Mouse (Mus musculus) MN1 (cell line): Measurements from ENCODE around the gene Scrn1.

Experiments
- DNase-seq: peaks from one replicate; pipeline ENCODE4 v3.0.0-alpha.2; 2016; ENCODE audit warnings: low spot score

Gene Scrn1

DNA sequence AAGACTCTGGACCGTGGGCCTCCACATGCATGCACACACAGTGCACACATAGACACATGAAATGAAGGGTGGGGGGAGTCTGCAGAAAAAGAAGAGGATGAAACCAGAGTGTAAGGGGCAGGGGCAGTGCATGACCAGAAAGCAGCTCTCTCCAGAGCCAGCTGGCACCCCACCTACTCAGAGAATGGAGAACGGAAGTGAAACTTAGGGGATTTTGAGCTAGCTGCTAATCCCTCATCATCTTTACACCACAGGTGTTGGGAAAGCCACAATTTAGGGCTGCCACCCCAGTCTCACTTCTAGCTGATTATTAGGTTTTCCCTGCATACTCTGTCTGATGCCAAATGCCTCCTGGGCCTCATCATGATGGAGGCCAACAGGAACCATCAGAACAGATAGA lies 36.1 kb downstream of the Scrn1 start:
- DNase-seq = no peak

DNA sequence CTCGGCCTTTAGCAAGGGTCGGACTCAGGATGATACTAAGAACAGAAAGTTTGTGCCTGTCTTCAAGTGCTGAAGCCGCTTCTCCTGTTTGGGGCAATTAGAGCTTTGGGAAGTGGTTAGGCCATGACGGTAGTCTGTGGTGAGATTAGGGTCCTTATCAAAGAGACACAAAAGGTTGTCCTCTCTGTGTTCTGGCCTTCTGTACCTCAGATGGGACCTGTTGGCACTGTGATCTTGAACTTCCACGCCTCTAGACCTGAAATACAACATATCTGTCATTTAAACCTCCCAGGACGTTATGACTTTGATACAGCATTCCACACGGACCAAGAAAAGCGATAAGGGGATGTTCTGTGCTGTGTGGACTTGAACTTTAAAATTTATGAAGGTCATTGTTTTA lies 37.6 kb downstream of the Scrn1 start:
- DNase-seq = no peak

DNA sequence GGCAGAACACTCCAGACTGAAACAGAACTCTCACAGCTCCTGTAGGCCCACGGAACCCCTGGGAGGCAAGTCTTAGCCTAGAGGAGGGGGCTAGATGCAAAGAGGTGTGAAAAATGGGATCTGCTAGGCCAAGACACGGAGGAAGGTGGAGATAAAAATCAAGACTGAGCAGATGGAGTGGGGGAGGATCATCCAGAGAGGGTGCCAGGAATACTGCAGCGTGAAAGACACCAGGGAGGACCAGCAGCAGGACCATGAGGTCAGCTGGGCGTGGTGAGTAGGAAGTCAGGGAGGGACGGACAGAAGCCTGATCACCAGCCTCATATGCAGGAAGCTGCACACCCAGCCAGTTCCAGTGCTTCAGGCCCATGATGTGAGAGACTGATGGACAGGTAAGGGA lies 47.5 kb downstream of the Scrn1 start:
- DNase-seq = peak; percentile 20

DNA sequence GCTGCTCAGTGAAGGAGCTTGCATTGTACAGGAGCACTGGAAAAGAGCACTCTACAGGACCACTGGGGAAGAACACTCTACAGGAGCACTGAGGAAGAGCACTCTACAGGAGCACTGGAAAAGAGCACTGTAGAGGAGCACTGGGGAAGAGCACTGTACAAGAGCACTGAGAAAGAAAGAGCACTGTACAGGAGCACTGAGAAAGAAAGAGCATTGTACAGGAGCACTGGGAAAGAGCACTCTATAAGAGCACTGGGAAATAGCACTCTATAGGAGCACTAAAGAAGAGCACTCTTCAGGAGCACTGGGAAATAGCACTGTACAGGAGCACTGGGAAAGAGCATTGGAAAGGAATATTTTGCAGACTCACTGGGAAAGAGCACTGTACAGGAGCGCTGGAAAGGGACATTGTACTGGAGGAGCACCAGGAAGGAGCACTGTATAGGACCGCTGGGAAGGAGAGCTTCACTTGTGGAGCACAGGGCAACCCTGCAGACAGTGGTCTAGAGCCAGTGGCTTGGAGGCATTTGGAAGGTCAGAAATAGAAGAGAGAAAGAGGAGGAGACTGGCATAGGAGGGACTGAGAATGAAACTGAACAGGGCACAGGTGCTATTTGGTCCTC lies 49.7 kb downstream of the Scrn1 start:
- no peak for DNase-seq

DNA sequence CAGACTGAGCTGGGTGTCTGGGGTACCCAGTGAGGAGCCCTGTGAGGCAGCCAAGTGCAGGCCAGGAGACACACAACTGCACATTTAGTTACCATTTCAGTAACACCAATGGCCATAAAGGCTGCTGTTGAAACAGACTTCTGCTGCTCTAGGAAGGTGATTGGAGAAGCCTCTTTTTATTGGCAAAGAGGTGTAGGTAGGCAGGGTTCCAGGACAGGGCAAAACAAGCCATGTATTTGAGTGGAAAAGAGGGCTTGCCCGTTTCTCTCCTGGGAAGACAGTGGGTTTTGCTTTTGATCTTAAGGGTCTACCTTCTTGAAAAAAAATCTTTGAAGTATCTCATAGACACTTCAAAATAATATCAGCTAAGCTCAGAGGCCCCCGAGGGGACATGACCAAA lies 54.0 kb downstream of the Scrn1 start:
- DNase-seq = no peak

DNA sequence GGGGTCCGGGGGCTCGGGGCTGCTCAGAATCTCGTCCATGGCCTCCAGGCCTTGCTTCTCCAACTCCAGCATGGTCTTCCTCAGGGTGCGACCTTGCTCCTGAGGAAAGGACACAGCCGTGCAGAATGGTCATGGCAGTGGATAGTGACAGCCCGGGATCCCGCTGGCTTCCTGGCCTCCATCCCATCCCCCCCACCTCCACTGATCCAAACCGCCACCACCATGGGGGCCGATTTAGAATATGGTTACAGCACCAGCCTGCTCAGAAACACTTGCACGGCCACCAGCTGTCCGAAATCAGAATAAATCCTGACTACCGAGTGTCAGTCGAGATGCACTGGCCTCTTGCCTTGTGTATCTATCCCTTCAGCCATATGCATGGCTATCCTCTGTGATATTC lies 57.0 kb downstream of the Scrn1 start:
- DNase-seq = no peak

DNA sequence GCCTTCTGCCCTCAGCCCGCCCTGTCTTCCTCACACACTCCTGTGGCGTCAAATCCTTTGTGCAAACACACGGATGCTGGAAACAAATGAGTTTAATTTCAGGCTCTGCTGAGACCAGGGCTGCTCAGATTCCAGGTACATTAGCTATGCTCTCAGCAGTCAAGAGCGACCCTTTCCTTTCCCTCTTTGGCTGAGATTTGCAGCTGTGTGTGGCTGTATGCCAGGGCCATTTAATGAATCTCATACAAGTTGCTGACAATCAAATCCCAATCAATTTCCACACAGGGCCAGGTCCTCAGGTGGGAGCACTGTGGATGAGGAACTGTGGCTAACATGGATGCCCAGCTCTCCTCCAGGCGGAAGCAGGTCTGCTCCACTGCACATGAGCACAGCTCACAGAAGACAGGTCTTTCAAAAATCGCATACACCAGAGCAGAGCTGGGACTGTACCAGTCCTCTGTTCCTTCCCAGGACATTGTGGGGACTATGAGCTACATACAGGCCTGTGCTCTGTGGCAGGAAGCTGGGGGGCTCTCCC lies 58.0 kb downstream of the Scrn1 start:
- no peak for DNase-seq

DNA sequence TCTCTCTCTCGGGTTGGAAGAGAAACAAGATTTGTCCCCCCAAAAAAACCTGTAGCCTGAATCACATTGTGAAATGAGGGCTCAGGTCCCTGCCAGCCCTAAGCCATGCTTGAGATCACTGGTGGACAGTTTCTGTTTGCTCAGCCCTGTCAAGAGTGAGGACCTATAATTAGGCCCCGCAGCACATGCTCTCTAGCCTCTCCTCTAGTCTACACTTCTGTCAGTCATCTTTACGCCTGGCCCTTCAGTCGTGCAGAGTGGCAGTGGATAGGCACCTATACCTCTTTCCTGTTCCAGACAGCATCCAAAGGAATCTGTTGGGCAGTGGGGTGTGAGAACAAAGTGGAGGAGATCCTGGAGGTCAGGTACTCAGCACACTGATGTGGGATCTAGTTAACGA lies 58.5 kb downstream of the Scrn1 start:
- no peak for DNase-seq

DNA sequence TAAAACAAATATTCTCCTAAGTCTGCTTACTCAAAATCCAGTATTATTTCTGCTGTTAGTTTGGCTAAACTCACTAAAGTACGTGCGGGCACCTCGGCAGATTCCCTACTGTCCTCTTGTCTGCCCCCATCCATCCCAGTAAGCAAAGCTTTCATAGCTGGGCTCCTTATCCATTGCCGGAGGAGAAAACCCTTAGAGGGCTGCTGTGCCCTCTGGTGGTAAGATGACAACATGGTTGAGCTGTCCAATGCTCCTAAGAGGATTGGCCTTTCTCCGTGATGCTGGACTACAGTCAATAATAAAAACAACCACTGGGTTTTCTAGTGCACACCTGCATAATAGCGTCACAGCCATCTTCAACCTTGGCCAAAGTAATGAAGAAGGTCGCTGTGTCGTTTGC lies 59.3 kb downstream of the Scrn1 start:
- DNase-seq = peak; percentile 70

DNA sequence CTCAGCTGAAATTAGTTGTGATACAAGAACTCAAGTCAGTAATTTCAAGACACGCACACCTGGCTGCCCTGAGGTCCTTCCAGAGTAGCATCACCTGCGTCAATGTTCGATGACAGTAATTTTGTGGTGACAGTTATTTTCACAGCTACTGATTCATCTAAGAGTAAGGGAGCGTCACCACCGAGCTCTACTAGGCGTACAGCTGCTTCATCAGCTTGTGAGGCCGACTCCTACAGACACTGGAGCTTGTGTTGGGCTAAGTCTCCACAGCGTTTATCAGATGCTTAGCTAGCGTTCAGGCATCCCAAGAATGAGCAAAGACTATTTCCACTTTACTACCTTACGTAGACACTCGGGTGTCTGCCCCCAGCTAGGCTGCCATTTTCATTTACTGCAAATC lies 60.0 kb downstream of the Scrn1 start:
- DNase-seq = no peak

DNA sequence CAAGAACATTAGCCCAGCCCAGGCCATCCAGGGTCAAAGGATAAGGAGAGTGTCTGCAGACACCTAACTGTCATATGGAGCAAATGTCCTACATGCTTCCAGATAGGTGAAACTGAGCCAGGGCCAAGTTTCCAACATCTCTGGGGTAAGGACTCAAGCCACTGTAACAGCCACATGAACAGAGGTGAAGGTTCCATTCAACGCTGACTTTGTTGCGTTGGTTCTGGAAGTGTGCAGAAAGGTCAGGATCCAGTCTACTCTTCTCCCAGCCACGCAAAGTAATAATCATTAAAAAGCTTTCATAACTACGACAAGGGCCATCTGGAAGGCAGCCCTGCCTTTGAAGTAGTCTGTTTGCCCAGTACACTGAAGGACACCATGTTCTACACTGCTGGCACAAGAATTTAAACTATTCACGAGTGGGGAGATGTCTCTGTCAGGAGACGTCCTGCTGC lies 63.6 kb downstream of the Scrn1 start:
- DNase-seq = no peak

DNA sequence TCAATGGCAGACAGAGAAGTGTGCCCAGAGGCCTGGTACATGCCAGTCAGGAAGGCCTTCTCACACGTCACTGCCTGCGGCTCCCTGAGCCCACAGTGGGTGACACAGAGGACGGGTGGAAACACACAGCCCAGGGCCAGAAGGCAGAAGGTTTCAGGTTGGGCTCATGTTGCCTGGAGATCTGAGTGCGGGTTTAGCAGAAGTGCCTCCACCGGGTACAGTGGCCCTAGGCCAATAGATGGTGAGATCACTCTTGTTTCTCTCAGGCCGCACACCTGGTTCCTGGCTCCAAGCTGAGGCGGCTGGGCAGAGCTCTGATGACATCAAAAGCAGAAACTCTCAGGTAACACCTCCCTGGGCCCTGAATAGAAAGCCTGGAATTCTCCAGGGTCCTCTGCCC lies 70.1 kb downstream of the Scrn1 start:
- no peak for DNase-seq

DNA sequence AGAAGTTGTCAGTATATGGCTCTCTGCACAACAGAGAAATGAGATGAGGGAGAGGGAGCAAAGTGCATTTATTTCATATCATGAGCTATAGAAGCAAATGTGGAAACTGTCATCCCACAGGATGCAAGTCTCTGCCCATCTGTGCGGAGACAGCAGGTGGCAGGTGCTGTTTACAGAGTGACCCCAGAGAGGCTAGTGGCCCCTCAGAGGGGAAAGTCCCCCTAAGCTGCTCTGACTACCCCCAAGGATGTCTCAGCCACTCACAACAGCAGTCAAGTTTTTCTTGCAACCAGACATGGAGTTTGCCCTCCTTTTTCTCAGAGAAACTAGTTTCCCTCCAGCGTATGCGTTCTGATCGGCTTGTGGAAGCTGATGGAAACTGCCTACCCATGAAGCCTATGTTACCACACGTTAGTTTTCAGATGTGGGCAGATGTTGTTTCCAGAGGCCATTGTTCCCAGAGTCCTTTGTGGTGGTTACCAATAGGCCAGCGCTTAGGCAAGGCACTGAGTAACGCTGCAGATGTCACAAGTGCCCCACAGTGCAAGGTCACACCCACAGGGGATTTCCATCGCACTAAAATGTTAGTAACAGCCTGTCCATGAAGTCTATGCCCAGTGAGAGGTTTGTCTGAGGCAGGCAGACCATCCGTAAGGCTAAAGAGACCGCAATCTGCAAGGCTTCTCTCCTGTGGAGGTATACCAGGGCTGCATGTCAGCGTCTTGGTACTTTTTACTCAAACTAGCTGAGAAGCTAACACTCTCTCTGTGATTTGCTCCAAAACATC lies 71.5 kb downstream of the Scrn1 start:
- DNase-seq = no peak

DNA sequence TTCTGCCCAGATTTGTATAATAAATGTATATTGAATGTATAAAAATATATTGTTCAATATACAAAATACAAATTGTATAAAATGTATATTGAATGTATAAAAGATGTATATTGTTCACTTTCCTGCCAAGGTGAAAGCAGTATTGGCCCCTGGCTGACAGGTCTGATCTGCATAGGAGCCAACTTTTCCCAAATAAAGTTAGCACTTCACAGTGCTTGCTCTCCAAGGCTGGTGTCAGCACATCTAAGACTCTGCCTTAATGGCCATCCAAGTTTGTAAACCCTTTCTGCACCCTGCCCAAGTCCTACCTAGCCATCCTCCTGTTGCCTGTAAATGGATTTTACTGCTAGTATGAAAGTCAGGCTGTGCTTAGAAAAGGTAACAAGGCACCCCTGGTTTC lies 72.2 kb downstream of the Scrn1 start:
- no peak for DNase-seq

DNA sequence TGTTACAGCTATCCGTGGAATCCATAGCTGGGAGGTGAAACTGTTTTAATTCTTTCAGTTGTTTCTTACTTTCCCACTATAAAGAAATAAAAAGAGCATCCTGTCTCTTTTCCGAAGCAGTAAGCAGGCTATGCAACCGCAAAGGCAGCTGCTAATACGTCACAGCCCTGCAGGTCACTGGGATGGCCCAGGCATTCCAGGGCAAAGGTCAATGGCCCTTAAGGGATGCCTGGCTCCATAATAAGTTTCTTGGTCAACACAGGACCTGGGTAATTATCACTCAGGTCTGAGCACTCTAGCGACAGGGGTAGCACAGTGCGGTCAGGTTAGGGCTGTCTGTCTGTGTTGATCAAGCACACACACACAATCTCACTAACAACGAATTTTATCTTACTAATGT lies 75.2 kb downstream of the Scrn1 start:
- DNase-seq = no peak

DNA sequence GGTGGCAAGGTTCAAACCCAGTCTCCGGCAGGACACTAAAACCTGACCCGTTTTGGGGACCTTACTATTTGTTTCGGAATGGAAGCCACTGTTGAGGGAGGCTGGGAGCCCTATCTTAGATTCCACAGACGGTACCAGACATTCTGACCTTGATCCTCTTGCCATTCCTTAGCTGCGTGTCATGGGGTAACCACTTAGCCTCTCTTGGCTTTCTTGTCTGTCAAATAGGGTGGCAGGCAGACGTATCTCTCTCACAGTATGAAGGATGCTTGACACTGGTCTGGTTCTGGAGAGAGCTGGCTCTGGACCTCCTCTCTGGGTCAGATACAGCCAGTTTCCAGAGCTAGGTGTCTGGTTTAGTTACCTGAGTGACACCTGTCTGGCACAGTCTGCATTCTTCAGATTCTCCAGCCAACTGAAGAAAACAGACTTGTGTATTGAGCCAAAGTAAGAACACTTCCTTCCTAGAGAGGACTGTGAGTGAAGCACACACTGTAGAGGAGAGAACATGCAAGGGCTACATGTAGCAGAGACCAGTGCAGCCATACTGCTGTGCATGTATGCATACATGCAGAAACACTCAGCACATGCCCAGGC lies 80.2 kb downstream of the Scrn1 start:
- DNase-seq = no peak

DNA sequence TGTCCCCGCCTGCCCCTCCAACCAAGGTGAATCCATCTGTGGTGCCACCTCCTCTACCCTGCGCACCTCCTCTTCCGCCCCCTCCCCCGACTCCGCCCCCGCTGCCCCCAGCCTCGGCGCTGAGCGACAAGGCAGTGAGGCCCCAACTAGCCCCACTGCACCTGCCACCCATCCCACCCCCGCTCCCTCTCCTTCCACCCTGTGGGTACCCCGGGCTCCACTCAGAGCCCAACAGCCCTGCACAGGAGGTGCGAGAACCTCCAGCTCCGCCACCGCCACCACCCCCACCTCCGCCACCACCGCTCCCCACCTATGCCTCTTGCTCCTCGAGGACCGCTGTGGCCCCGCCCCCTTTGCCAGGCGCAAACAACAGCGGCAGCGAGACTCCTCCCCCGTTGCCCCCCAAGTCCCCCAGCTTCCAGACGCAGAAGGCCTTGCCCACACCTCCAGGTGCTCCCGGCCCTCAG lies 80.8 kb downstream of the Scrn1 start:
- DNase-seq = no peak

DNA sequence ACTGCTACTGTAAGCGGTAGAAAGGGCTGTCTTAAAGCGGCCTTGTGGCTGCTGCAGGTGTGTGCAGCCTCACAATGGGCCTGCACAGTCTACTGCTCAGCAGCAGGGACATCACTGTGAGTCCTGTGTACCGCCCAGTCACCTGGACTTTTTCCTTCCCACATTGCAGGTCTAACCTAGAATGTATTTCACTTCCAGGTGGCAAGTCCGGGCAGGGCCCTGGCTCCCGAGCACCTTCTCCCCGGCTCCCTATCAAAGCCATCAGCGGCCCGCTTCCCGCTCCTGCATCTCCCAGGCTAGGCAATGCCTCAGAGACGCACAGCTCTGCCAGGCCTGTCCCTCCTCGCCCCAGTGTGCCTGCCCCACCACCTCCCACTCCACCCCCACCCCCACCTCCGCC lies 81.3 kb downstream of the Scrn1 start:
- DNase-seq = no peak

DNA sequence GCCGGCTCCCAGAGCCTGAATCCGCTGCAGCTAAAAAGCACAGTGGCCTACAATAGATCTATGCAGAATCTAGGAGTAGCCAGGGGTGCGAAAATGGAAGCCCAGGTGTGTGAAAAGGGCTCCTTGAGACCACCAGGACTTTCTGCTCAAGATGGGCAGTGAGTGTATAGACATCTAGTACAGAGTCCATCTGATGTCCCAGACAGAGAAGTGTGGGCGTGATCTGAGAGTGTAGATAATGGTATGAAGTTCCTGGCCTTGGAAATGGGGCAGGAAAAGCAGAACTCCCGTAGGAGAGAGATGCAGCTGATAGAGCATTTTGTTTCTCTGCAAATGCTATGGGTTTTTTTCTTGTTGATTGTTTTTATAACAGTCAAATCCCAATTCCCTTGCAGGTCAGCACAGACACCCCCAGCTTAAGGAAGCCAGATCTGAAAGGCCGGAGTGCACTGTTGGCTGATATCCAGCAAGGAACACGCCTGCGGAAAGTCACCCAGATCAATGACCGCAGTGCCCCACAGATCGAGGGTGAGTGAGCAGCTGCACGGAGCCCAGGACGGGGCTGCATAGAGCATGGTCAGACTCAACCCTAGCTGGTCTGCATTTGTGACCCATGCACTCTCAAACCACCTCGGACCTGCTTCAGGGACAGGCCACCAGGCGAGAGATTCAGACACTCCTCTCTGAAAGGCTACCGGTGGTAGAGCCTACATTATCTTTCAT lies 84.7 kb downstream of the Scrn1 start:
- DNase-seq = peak; percentile 30

DNA sequence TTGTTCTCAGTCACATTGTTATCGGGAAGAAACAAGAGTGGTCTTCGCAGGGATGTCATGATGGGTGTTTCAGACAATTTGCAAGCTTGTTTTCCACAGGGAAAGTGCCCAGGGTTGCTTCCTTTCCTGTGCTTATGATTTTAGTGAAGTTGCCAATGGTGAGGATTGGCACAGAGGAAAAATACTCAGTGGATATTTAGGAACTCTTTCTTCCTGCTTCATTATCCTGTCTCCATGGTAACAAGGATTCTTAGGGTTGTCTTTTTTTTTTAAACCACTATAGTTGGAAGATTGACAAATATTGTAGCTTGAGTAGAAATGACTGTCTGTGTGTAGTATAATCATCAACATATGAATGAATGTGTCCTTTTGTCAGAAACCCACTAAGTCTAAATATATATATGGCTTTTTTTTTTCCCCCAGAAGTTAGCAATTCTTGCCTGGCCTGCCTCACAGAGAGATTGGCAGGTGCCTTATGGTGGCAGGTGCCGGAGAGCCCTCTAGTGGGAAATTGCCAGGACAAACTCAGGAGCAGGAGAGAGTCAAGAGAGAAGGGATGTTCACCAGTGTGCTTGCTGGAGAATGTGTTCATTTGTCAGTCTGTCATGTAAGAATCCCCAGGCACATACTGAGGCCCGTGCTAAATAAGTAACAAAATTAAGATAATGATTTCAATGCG lies 87.5 kb downstream of the Scrn1 start:
- DNase-seq = no peak

DNA sequence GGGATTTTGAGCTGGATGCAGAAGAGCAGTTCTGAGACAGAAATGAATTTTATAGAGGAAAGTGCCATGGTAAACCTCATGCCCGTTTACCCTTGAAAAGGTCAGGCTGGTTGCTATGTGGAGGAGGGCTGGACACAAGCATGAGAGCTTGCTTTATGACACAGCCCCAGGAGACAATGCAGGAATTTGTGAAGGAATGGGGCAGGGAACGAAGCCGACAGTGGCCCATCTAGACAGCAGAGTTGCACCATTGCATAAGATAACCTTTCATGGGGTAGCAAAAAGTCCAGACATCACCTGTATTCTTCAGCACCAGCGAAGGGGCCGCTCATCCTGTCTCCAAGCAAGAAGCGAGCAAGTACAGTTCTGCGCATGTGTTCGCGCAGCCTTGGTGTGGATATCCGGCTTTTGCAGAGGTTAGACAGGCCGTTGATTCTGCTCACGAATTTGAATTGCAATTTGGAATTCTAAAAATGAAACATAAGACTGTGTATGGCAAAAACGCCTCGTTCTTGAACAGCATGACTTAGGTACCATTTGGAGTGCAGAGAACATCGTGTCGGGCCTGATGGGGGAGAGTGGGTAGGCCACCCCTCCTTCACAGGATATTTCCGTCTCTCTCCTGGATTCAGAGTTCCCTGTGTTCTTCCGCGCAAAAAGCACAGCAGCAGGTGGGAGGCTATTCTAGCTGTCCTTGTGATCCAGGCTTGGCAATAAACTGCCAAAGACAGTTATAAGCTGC lies 90.2 kb downstream of the Scrn1 start:
- no peak for DNase-seq
